Mouse (Mus musculus) kidney, adult 9 months (tissue): Measurements from ENCODE around the gene Arpc1b.
"Not testable (repeated sequence)": the region's sequence is repeated elsewhere in the genome, so short reads cannot be mapped to it uniquely, and the experiment has no call there.

Experiments used
- DNase-seq: peaks from one replicate; pipeline ENCODE4 v3.0.0; 2022

The Arpc1b gene

DNA sequence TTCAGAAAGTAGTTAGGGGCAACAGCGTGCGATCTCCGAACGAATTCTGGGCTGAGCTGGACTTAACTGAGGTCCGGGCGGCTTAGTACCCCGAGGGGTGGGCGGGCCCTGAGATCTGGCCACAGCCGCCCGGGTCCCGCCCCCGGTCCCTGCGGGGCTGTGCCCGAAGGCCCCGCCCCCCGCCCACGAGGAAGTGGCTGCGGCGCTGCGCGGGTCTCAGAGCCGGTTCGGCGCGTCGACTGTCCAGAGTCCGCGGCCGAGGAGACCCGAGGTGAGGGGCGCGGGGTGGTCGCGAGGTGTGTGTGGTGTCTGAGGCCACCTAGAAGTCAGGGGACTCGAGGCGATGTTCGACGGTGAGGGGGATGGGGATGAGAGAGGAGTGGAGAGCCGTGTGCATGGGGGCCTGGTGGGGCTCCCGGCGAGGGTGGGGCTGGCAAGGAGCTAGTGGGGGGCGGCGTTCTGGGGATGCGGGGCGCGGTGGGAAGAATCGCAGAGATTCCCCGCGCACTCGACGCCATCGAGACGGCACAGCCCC is at the start of gene Arpc1b:
Gene Arpc1b (plus strand): TSS at position 145 of the 535 bp plus-strand sequence.
- DNase-seq, result peak; percentile 66

DNA sequence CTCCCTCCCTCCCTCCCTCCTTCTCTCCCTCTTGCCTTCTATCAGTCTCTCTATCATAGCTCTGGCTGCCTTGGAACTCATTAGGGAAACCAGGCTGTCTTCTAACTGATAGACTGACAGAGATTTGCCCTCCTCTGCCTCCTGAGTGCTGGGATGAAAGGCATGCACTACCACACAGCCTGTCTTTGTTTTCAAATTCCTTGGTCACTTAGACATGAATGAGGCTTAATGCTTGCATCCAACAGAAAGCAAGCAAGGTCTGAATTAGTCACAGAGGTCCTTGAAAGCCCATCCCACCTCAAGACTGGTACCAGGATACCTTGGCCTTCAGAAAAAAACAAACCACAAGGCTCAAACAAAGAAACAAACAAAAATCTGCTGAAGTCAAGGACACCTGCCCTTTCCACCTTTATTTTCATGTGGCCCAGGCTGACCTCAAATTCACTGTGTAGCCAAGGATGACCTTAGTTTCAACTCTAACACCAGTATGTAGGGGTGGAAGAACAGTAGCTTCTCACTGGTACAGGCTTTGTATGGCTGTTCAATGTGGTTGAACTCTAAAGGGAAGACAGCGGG is 49.2 kb upstream of the Arpc1b start:
- no peak for DNase-seq

DNA sequence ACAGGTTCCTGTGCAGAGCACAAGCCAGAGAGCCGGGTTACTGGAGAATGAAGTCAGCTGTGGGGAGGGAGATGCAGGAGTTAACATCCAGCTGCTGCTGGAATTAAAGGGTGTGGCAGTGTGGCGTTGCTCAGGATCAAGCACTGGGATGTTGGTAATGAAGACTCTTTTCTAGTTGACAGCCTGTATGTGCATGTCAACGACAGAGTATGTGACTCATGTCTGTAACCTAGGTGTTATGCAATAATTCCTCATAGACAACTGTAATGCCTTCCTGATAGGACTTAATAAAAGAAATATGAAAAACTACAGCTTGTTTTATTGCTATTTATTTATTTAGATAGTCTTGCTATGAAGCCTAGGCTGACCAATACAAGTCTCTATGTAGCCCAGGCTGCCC is 45.2 kb upstream of the Arpc1b start:
- no peak for DNase-seq

DNA sequence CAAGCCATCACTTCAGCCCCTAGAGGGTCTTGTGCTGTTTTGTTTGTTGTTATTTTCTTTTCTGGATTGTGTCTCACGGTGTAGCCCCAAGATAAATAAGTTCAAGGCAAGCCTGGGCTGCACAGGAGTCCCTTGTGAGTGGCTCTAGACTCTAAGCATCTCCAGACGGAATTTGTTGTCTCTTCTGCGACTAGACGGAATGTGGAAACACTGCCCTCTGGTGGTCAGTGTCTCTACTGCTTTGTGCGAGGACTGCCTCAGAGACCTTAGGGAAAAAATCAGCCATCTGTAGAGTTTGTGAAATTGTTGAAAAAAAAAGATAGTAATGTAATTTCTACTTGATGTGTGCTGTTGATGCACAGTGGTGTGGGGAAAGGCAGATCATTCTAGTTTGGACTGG is 44.3 kb upstream of the Arpc1b start:
- DNase-seq, result peak; percentile 57

GRCm38 (mm10) chr5:145071342-145071741 is 42.7 kb upstream of the Arpc1b start:
- DNase-seq, result no peak

- DNase-seq, result no peak
Measured at GRCm38 (mm10) chr5:145075081-145075480, 38.9 kb upstream of the Arpc1b start.

- no peak for DNase-seq
Measured at GRCm38 (mm10) chr5:145081866-145082613, 32.0 kb upstream of the Arpc1b start.

DNA sequence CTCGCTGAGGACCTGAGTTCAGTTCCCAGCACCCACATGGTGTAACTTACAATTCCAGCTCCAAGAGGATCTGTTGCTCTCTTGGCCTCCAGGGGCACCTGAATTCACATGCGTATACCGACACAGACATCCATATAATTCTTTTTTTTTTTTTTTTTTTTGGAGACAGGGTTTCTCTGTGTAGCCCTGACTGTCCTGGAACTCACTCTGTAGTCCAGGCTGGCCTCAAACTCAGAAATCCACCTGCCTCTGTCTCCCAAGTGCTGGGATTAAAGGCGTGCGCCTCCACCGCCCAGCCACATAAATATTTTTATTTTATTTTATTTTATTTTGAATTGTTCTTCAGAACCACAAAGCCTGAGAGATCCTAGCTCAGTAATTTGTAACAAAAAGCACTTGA is 30.8 kb upstream of the Arpc1b start:
- not testable (repeated sequence) for DNase-seq

GRCm38 (mm10) chr5:145083632-145084451 is 30.2 kb upstream of the Arpc1b start, which contains the start of the genes Arpc1a and Kpna7:
Gene Arpc1a, plus strand, starts transcription at chr5:145083830.
Gene Kpna7, minus strand, starts transcription at chr5:145084030.
- peak; percentile 95 for DNase-seq

DNA sequence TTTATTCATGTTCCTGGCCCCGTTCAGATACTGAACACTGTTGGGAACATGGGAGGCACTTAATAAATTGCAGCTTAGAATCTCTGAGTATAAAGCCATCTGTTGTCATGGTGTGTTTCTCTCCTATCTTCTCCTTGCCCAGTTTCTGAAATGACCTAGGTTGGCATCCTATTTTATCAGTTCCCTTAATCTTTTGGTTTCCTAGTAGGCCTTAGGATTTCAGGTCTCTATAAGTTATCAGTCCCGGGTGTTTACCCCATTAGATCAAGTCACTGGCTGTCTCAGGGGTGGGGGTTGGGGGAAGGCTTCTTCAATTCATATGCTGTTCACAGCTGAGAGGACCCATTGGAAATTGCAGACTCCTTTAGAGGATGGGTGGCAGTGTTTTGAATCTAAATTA is 29.2 kb upstream of the Arpc1b start:
- DNase-seq, result no peak

GRCm38 (mm10) chr5:145088186-145088585 is 25.8 kb upstream of the Arpc1b start:
- DNase-seq, result no peak

DNA sequence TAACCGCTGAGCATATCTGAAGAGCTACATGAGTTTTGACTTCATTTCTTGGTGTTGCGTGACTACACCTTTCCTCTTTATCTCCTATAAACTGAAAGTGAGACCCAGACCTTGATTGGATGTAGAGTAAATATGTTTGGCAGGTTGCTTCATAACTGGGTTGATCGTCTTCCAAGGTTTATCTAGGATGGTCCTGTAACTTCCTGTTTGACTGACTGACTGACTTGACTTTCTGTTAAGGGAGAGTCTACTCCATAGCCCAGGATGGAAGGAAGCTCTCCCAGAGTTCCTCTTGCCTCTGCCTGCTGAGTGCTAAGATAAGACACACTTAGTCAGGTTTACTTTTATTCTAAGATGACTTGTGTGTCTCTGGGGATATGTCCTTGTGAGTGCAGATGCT is 24.1 kb upstream of the Arpc1b start:
- DNase-seq, result no peak

DNA sequence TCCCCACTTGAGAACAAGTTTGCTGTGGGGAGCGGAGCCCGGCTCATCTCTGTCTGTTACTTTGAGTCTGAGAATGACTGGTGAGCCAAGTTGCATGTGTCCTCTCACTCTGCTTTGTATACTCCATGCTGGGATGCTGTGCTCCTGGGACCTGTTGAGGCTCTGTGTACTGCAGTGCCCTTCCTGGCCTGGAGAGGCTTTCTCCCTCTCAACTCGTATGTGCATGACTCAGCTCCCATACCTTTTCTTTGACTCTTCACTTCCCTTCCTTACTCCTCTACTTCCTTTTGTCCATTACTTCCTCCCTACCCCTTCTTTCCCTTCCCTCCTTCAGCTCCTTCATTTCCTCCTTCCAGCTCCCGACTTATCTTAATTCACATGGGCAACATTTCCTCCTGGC is 17.8 kb upstream of the Arpc1b start:
- DNase-seq, result no peak

DNA sequence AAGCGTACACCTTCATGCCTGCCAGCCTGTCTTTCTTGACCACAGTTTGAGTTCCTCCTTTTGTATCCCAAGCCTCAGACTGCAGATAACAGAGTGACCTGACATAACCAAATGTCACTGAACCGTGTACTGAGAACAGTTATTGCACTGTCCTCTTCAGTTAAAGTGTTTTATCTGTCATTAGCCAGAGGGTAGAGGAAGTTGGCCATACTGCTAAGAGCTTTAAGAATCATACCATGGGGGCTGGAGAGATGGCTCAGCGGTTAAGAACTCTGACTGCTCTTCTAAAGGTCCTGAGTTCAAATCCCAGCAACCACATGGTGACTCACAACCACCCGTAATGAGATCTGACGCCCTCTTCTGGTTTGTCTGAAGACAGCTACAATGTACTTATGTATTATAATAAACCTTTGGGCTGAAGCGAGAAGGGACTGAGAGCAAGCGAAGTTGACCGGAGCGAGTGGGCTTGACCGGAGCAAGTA is 15.6 kb upstream of the Arpc1b start:
- no peak for DNase-seq

DNA sequence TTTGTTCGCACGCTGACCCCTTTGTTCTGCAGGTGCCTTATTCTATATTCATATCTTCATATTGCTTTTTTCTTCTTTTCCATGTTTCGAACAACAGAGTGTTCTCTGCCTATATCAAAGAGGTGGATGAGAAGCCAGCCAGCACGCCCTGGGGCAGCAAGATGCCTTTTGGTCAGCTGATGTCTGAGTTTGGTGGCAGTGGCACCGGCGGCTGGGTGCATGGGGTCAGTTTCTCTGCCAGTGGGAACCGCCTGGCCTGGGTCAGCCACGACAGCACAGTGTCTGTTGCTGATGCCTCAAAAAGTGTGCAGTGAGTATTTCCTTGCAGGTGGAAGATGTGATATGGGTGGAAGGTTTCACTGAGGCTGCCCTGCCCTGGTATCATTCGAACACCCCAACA is 13.1 kb upstream of the Arpc1b start:
- no peak for DNase-seq

GRCm38 (mm10) chr5:145101451-145101850 is 12.6 kb upstream of the Arpc1b start:
- not testable (repeated sequence) for DNase-seq

DNA sequence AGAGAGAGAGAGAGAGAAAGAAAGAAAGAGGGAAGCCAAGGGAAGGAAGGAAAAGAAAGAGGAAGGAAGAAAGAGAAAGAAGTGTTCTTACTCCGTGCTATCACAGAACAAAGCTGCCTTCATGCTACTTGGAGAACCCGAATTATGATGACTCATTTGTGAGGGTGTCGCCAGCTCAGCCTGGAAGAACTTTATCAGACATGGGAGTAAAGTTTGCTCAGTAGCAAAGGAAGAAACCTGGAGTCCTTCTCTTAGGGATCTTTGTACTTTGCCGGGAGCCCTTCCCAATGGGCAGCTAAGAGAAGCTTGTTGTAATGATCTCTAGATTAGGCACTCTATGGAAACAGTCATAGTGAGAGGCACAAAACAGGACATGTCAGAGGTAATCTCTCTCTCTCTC is 11.3 kb upstream of the Arpc1b start:
- DNase-seq, result no peak

- DNase-seq, result no peak
Measured at GRCm38 (mm10) chr5:145104328-145104727, 9.7 kb upstream of the Arpc1b start.

DNA sequence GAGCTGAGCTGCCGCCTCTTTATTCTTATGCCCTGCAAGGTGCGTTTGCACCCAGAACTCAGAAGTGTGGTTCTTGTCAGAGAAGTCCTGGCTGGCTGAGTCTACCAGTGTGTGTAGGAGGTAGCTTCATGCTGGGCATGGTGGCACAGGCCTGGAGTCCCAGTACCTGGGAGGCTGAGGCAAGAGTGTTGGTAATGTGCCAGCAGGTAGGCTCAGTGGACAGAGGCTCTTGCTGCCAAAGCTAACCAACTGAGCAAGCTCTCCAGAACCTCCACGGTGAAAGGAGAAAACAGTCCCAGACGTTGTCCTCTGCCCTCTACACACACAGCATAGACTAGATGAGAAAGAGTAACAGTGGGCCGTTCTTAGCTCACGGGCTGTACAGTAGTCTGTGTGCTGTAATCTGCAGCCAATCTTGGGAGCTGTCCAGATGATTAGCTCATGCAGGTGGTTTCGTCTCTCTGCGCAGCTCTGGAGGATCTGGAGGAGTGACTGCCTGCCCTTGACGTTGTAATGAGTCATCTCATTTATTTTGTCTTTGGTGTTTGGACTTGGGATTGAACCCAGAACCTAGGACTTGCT is 8.2 kb upstream of the Arpc1b start:
- DNase-seq, result no peak

- DNase-seq, result no peak
Measured at GRCm38 (mm10) chr5:145110401-145110800, 3.6 kb upstream of the Arpc1b start.

- DNase-seq, result no peak
Measured at GRCm38 (mm10) chr5:145112566-145112965, 1.4 kb upstream of the Arpc1b start.

- peak; percentile 15 for DNase-seq
Measured at GRCm38 (mm10) chr5:145113416-145113815, 599 bp upstream of the Arpc1b start.
